Mouse (Mus musculus) hindbrain, embryonic 16.5 days (tissue): ENCODE results near the gene Col7a1. TPM values are rescaled to one million over a fixed set of nuclear protein-coding genes. Genes with fewer than 3 reads are reported as not detected.

Experiments
- ATAC-seq: fragments of 200-750 bp; cut with Nextera tagmentation; 2 replicates; pipeline ENCODE4 v1.8.0; 2017; ENCODE audit warnings: moderate TSS enrichment, moderate library complexity
- H3K27ac ChIP-seq: fragments of 300-500 bp; sonication (generic); 2 replicates; pipeline ENCODE4 v1.5.1; 2014; ENCODE audit warnings: low read depth, mild to moderate bottlenecking, control low read depth, low read length, moderate library complexity
- H3K27me3 ChIP-seq: fragments of 300-500 bp; sonication (generic); replicated peaks from 2 replicates; pipeline ENCODE4 v1.6.1; 2014; ENCODE audit warnings: low read length; ENCODE audit not compliant: control insufficient read depth, insufficient read depth
- H3K36me3 ChIP-seq: fragments of 300-500 bp; sonication (generic); 2 replicates; pipeline ENCODE4 v1.6.1; 2014; ENCODE audit warnings: mild to moderate bottlenecking, low read length, moderate library complexity, mixed read lengths; ENCODE audit not compliant: control insufficient read depth, insufficient read depth
- H3K4me1 ChIP-seq: fragments of 300-500 bp; sonication (generic); 2 replicates; pipeline ENCODE4 v1.6.1; 2014; ENCODE audit warnings: low read depth, low read length; ENCODE audit not compliant: control insufficient read depth, insufficient read depth
- H3K4me2 ChIP-seq: fragments of 300-500 bp; sonication (generic); 2 replicates; pipeline ENCODE4 v1.6.1; 2014; ENCODE audit warnings: mild to moderate bottlenecking, low read length, control low read depth, moderate library complexity
- H3K4me3 ChIP-seq: fragments of 300-500 bp; sonication (generic); 2 replicates; pipeline ENCODE4 v1.5.1; 2014; ENCODE audit warnings: mild to moderate bottlenecking, low read length, control low read depth, moderate library complexity
- H3K9ac ChIP-seq: fragments of 300-500 bp; sonication (generic); 2 replicates; pipeline ENCODE4 v1.6.1; 2014; ENCODE audit warnings: low read depth, mild to moderate bottlenecking, control low read depth, low read length, moderate library complexity
- H3K9me3 ChIP-seq: fragments of 300-500 bp; sonication (generic); 2 replicates; pipeline ENCODE4 v1.6.1; 2014; ENCODE audit warnings: mild to moderate bottlenecking, low read length, moderate library complexity; ENCODE audit not compliant: control insufficient read depth
- WGBS: fragments of 180-500 bp; shearing (Covaris S2); extraction: QIAGEN DNeasy Blood & Tissue Kit; methylation state at CpG from one replicate; pipeline ENCODE4 v1.1.7; 2014; 5-methylcytosine and 5-hydroxymethylcytosine counted together
- polyA plus RNA-seq: library from polyadenylated mRNA; unstranded; fragments of >200 nt; fragmentation: Nextera tagmentation; extraction: Ambion mirVana; gene quantifications from 2 replicates; pipeline ENCODE4 v1.2.1, GENCODE M21; 2015

Gene Col7a1
- polyA plus RNA-seq, 1 experiment from 2014 or later, result 1.5 TPM

GRCm38 (mm10) chr9:109008994-109009635 lies 55.7 kb downstream of the Col7a1 start:
- ATAC-seq, result no peak
- peaks cover 9% of the 10 kb centered on the region; the same call in 1 of the 2 replicates for H3K36me3 ChIP-seq
- WGBS, result 67% methylated on average over 10 of the region's 10 CpGs

GRCm38 (mm10) chr9:109009636-109010315 lies 56.4 kb downstream of the Col7a1 start:
- H3K9me3 ChIP-seq, result no peaks in the 10 kb centered on the region
- no peak overlapping the region for H3K4me2 ChIP-seq
- 57% methylated on average over 17 of the region's 17 CpGs for WGBS
- no peak overlapping the region for H3K4me3 ChIP-seq
- H3K36me3 ChIP-seq, result peaks cover 9% of the 10 kb centered on the region; the same call in 1 of the 2 replicates
- no peak for ATAC-seq
- H3K27me3 ChIP-seq, result no peaks in the 10 kb centered on the region
- H3K27ac ChIP-seq, result no peak overlapping the region
- no peak overlapping the region for H3K9ac ChIP-seq
- no peaks in the 10 kb centered on the region for H3K4me1 ChIP-seq

More at GRCm38 (mm10) chr9:109008994-109009635, 55.7 kb downstream of the Col7a1 start:
- no peaks in the 10 kb centered on the region for H3K4me1 ChIP-seq
- H3K9ac ChIP-seq, result no peak overlapping the region
- no peak overlapping the region for H3K4me2 ChIP-seq
- H3K9me3 ChIP-seq, result no peaks in the 10 kb centered on the region
- H3K27me3 ChIP-seq, result no peaks in the 10 kb centered on the region
- H3K27ac ChIP-seq, result no peak overlapping the region
- H3K4me3 ChIP-seq, result no peak overlapping the region

DNA sequence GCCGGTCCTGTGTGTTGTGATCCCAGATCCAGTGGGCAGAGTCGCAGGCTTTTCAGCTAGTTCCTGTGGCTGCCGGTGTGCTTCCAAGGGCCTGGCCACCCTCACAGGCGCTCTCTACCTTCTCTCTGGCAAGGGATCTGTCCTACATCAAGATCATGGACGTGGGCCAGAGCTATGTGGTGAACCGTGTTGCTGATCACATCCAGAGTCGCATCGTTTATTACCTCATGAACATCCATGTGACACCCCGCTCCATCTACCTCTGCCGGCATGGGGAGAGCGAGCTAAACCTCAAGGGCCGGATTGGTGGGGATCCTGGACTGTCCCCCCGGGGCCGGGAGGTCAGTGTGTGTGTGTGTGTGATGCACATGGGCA lies 56.9 kb downstream of the Col7a1 start:
- H3K36me3 ChIP-seq, result peaks cover 9% of the 10 kb centered on the region; the same call in 1 of the 2 replicates
- ATAC-seq, result no peak

GRCm38 (mm10) chr9:109015397-109015796 lies 62.0 kb downstream of the Col7a1 start:
- Histone ChIP-seq H3K4me2 (no peak overlapping the region), H3K27me3 (no peaks in the 10 kb centered on the region), H3K9me3 (no peaks in the 10 kb centered on the region), H3K9ac (no peak overlapping the region), H3K36me3 (0 out of 2 replicates have a peak, but pooled peaks cover 6% of the 10 kb centered on the region), H3K4me1 (no peaks in the 10 kb centered on the region), H3K27ac (no peak overlapping the region), H3K4me3 (no peak overlapping the region)
- no peak for ATAC-seq
- 74% methylated on average over 8 of the region's 8 CpGs for WGBS

More for the DNA sequence above, 56.9 kb downstream of the Col7a1 start:
- Histone ChIP-seq H3K4me1 (no peaks in the 10 kb centered on the region), H3K9ac (no peak overlapping the region), H3K9me3 (no peaks in the 10 kb centered on the region), H3K27me3 (no peaks in the 10 kb centered on the region), H3K4me3 (no peak overlapping the region), H3K27ac (no peak overlapping the region), H3K4me2 (no peak overlapping the region)
- 84% methylated on average over 14 of the region's 14 CpGs for WGBS

DNA sequence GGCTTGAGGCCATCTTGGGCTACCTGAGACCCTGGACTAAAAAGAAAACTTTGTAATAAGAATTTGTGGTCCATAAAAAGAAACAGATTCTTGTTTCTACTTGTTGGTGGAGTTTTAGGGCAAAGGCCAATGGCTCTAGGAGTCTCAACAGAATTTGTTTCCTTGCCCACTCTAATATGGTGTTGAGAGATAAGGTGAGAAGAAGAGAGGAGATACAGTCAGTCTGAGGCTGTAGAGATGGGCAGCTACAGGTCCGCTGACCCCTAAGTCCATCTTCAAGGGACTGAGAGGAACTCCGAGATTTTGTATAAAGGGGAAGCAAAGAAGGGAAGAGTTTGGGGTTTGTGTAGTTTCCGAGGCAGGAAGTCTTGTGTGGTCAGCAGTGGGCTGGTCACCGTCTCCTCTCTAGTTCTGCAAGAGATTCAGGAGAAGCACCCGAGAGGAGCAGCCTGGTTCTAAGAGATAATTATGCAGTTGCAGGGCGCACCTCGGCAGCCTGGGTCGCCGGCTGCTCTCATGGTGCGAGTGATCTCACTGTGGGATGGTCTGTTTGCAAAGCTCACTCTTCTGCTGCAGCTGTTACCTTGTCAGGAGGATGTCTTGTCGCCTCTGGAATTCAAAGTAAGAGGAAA lies 63.7 kb downstream of the Col7a1 start:
- no peaks in the 10 kb centered on the region for H3K27me3 ChIP-seq
- H3K27ac ChIP-seq, result no peak overlapping the region
- no peaks in the 10 kb centered on the region for H3K4me1 ChIP-seq
- no peak overlapping the region for H3K9ac ChIP-seq
- WGBS, result 68% methylated on average over 11 of the region's 11 CpGs
- no peak overlapping the region for H3K4me3 ChIP-seq
- H3K4me2 ChIP-seq, result no peak overlapping the region
- 0 out of 2 replicates have a peak, but pooled peaks cover 6% of the 10 kb centered on the region for H3K36me3 ChIP-seq
- ATAC-seq, result no peak
- no peaks in the 10 kb centered on the region for H3K9me3 ChIP-seq

DNA sequence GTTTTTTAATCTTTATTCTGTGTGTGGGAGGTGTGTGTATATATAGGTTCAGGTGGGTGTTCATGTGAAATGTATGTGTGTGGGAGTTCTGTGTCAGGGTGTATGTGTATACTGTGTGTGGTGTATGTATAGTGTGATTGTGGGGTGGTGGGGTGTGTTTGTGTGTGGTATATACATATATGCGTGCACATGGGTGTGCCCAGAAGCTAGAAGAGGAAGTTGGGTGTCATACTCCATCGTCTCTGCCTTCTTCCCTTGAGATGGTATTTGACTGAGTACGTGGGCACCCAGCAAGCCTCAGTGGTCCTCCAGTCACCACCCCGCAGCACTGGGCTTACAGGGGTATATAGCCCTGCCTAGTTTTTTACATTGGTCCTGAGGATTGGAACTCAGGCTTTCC lies 68.0 kb downstream of the Col7a1 start:
- no peak overlapping the region for H3K27ac ChIP-seq
- ATAC-seq, result no peak
- H3K4me2 ChIP-seq, result no peak overlapping the region
- no peaks in the 10 kb centered on the region for H3K9me3 ChIP-seq
- 86% methylated on average over 4 of the region's 4 CpGs for WGBS
- no peak overlapping the region for H3K4me3 ChIP-seq
- no peaks in the 10 kb centered on the region for H3K27me3 ChIP-seq
- no peak overlapping the region for H3K9ac ChIP-seq
- peaks cover 2% of the 10 kb centered on the region; the same call in 1 of the 2 replicates for H3K36me3 ChIP-seq
- H3K4me1 ChIP-seq, result no peaks in the 10 kb centered on the region

DNA sequence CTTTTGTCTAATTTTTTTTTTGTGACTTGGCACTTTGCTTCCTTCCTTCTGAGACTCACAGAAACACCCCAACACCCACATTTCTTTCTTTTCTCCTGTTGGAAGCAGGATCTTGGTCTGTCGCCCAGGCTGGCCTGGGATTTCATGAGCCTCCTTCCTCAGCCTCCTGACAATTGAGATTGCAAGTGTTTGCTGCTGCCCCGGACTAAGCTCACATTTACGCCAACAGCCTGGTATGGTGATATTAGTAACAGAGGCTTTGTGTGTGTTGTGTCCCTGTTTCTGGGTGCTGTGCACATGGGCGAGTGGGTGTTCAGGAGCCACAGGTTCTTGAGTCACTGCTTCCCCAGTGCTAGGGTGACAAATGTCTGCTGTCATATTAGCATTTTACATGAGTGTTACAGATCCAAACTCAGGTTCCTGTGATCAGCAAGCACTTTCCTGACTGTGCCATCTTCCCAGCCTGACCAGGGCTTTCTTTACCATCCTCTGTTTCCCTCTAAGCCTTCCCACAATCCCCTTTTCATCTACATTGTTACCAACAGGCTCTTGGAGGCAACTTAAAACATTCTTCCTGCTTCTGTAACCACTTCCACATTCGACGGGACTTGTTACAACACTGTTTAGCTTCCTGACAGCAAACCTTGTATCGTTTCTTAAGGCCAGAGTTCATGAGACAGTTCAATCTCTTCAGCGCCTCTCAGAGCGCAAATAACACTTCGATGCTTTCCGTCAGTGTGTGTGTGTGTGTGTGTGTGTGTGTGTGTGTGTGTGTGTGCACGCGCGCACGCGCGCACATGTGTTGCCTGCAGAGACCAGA lies 69.7 kb downstream of the Col7a1 start:
- Histone ChIP-seq H3K36me3 (peaks cover 2% of the 10 kb centered on the region; the same call in 1 of the 2 replicates), H3K9me3 (no peaks in the 10 kb centered on the region), H3K27ac (no peak overlapping the region), H3K4me1 (no peaks in the 10 kb centered on the region), H3K4me2 (no peak overlapping the region), H3K9ac (no peak overlapping the region), H3K27me3 (no peaks in the 10 kb centered on the region), H3K4me3 (no peak overlapping the region)
- no peak for ATAC-seq
- 93% methylated on average over 17 of the region's 17 CpGs for WGBS

GRCm38 (mm10) chr9:109027521-109027920 lies 74.1 kb downstream of the Col7a1 start:
- Histone ChIP-seq H3K27ac (no peak overlapping the region), H3K27me3 (no peaks in the 10 kb centered on the region), H3K36me3 (peaks cover 2% of the 10 kb centered on the region; the same call in 1 of the 2 replicates), H3K4me3 (no peak overlapping the region), H3K9me3 (no peaks in the 10 kb centered on the region), H3K9ac (no peak overlapping the region), H3K4me1 (no peaks in the 10 kb centered on the region), H3K4me2 (no peak overlapping the region)
- WGBS, result 80% methylated on average over 7 of the region's 8 CpGs
- no peak for ATAC-seq
